Mouse (Mus musculus) splenic B cell, adult 2 months (primary cell): ENCODE results near the gene Rfx4.
A peak's percentile ranks its signal among the peaks of the same experiment; 100 is the strongest.

Experiments
- DNase-seq: peaks from one replicate; pipeline ENCODE4 v3.0.0-alpha.2; 2011; ENCODE audit warnings: low read depth, low spot score
- H3K27me3 ChIP-seq: 2 replicates; pipeline ENCODE4 v1.6.1; 2012; ENCODE audit warnings: mild to moderate bottlenecking, low read length, moderate library complexity, mixed read lengths; ENCODE audit not compliant: control insufficient read depth, poor library complexity, insufficient read depth, severe bottlenecking
- H3K36me3 ChIP-seq: 2 replicates; pipeline ENCODE4 v1.6.1; 2012; ENCODE audit warnings: mild to moderate bottlenecking, low read length, moderate library complexity, mixed read lengths; ENCODE audit not compliant: control insufficient read depth, poor library complexity, insufficient read depth, severe bottlenecking

The Rfx4 gene

GRCm38 (mm10) chr10:84774573-84774972, 18.7 kb downstream of the Rfx4 start:
- Histone ChIP-seq H3K27me3 (no peaks in the 10 kb centered on the region), H3K36me3 (no peaks in the 10 kb centered on the region)
- peak; percentile 95 for DNase-seq

DNA sequence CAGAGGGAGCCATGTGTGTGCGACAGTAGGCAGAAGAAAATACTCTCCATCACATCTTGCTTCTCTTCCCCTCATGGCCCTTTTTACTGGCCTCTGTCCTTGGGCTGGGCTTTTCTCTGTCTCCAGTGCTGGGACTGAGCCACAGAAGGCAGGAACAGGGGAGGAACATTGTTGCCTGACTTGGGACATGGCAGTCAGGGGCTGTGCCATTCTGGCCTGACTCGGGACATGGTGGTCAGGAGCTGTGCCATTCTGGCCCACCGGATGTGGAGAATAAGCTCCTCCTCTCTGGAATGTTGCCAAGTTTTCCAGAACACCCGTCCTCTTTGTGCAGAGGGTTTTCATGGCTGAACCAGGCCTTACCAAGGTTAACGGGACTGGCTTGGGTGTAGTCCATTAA, 21.2 kb downstream of the Rfx4 start:
- DNase-seq: no peak
- Histone ChIP-seq H3K27me3 (no peaks in the 10 kb centered on the region; the same call in 1 of the 2 replicates), H3K36me3 (no peaks in the 10 kb centered on the region)

GRCm38 (mm10) chr10:84777974-84778373, 22.1 kb downstream of the Rfx4 start:
- H3K36me3 ChIP-seq: no peaks in the 10 kb centered on the region
- no peaks in the 10 kb centered on the region; the same call in 1 of the 2 replicates for H3K27me3 ChIP-seq
- DNase-seq: no peak

- H3K36me3 ChIP-seq: no peaks in the 10 kb centered on the region
Observed at GRCm38 (mm10) chr10:84780828-84781227, 25.0 kb downstream of the Rfx4 start.

DNA sequence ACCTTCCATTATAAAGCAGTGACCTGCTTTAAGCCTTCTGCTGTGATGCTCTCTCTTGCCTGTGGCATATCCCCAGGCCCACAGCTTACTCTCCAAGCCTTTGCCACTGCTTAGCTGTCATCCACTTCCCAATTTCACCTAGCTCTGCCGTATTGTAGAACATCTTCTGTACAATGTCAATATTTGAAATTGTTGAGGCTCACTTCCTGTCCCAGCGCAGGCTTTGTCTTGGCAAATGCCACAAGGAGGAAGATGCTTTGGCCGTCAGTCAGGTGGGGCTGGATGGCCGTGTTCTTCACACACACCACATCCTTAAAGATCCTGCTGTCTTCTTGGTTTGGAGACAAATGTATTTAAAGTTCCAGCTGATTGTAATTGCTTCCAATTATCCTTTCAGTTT, 29.5 kb downstream of the Rfx4 start:
- no peaks in the 10 kb centered on the region; the same call in none of the 2 replicates for H3K27me3 ChIP-seq
- DNase-seq: peak; percentile 41
- no peaks in the 10 kb centered on the region for H3K36me3 ChIP-seq

More at GRCm38 (mm10) chr10:84780828-84781227, 25.0 kb downstream of the Rfx4 start:
- no peak for DNase-seq
- H3K27me3 ChIP-seq: no peaks in the 10 kb centered on the region; the same call in 1 of the 2 replicates

GRCm38 (mm10) chr10:84790323-84790722, 34.5 kb downstream of the Rfx4 start:
- H3K27me3 ChIP-seq: no peaks in the 10 kb centered on the region; the same call in 1 of the 2 replicates
- H3K36me3 ChIP-seq: no peaks in the 10 kb centered on the region
- DNase-seq: peak; percentile 60

GRCm38 (mm10) chr10:84791181-84791580, 35.3 kb downstream of the Rfx4 start:
- H3K27me3 ChIP-seq: no peaks in the 10 kb centered on the region; the same call in 1 of the 2 replicates
- no peaks in the 10 kb centered on the region for H3K36me3 ChIP-seq
- no peak for DNase-seq

- Histone ChIP-seq H3K36me3 (no peaks in the 10 kb centered on the region), H3K27me3 (no peaks in the 10 kb centered on the region)
- peak; percentile 55 for DNase-seq
Observed at GRCm38 (mm10) chr10:84801521-84801920, 45.7 kb downstream of the Rfx4 start.

GRCm38 (mm10) chr10:84803216-84803844, 47.5 kb downstream of the Rfx4 start:
- Histone ChIP-seq H3K36me3 (no peaks in the 10 kb centered on the region), H3K27me3 (no peaks in the 10 kb centered on the region)
- DNase-seq: no peak

DNA sequence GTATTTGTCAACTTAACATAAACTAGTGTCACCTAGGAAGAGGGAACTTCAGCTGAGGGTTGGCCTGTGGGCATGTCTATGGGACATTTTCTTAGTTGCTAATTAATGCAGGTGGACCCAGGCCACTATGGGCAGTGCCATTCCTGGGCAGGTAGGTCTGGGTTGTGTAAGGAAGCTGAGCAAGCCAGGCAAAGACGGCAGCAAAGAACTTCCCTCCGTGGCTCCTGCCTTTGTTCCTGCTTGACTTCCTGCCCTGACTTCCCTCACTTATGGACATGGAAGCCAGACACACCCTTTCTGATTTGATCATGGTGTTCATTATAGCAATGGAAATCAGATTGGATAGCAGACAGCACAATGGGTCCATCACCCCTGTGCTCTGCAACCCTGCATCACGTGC, 49.7 kb downstream of the Rfx4 start:
- no peak for DNase-seq
- H3K36me3 ChIP-seq: no peaks in the 10 kb centered on the region

GRCm38 (mm10) chr10:84807206-84807605, 51.3 kb downstream of the Rfx4 start:
- no peaks in the 10 kb centered on the region for H3K27me3 ChIP-seq
- H3K36me3 ChIP-seq: no peaks in the 10 kb centered on the region
- DNase-seq: no peak

More for the DNA sequence above, 49.7 kb downstream of the Rfx4 start:
- H3K27me3 ChIP-seq: no peaks in the 10 kb centered on the region

DNA sequence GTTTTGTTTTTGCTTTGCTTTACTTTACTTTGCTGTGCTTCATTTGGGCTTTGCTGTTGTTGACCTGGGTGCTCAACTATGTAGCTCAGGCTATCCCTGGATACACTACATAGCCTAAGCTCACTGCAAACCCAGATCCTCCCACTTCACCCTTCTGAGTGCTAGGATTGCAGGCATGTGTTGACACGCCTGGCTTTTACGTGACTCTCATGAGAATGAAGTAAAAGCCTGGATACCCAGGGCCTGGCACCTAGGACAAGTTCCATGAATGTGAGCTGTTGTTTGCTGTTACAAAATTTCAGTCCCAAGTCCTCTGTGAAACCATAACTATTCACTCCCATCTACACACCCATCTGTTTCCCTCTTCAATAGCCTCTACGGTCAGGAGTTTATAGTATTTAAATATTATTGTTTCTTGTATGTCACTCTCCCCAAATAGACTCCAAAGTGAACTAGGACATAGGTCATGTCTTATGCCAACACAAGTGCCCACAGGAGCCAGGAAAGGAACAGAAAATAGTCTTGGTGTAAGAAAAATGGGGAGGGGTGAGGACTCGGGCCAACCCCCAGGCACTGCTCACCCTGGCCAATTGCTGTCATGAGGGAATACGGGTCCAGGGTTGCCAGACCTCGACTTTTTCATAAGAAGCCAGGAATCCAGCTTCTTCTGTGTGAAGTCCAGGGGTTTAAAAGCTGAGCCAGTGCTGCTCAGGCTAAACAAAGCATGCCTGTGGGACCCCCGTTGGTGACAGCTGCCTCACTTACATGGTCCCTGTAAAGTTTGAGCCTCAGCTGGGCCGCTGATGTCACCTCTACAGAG, 54.4 kb downstream of the Rfx4 start:
- Histone ChIP-seq H3K27me3 (no peaks in the 10 kb centered on the region), H3K36me3 (no peaks in the 10 kb centered on the region)
- no peak for DNase-seq

- H3K27me3 ChIP-seq: no peaks in the 10 kb centered on the region
- no peaks in the 10 kb centered on the region for H3K36me3 ChIP-seq
- DNase-seq: no peak
Observed at GRCm38 (mm10) chr10:84811171-84811912, 55.5 kb downstream of the Rfx4 start.

- Histone ChIP-seq H3K36me3 (no peaks in the 10 kb centered on the region), H3K27me3 (no peaks in the 10 kb centered on the region)
- no peak for DNase-seq
Observed at GRCm38 (mm10) chr10:84811913-84812295, 56.0 kb downstream of the Rfx4 start.
